Mouse (Mus musculus): ENCODE measurements around the gene Atp5c1.

The Atp5c1 gene

GRCm38 (mm10) chr2:10050878-10051277 lies 29.4 kb downstream of the Atp5c1 start:
- in situ Hi-C loops (cut with MboI, MseI): no loop called here

- in situ Hi-C loops (cut with MboI, MseI): no loop called here
Measured at GRCm38 (mm10) chr2:10049456-10049855, 30.9 kb downstream of the Atp5c1 start.

GRCm38 (mm10) chr2:10048461-10048860 lies 31.8 kb downstream of the Atp5c1 start, which contains the start of gene Taf3:
Taf3 (minus strand) TSS chr2:10048596.
- in situ Hi-C loops (cut with MboI, MseI): no loop called here

GRCm38 (mm10) chr2:10047758-10048436 lies 32.4 kb downstream of the Atp5c1 start:
- in situ Hi-C loops (cut with MboI, MseI): no loop called here

GRCm38 (mm10) chr2:10034976-10035375 lies 45.3 kb downstream of the Atp5c1 start:
- in situ Hi-C loops (cut with MboI, MseI): loop anchor here (10.0 kb wide), 1 partner anchor 140 kb away; the partner anchor contains the start of gene Gata3

- in situ Hi-C loops (cut with MboI, MseI): loop anchor here (10.0 kb wide), 1 partner anchor 139 kb away; the partner anchor contains the start of gene Gata3
Measured at GRCm38 (mm10) chr2:10033684-10034083, 46.6 kb downstream of the Atp5c1 start.

- in situ Hi-C loops (cut with MboI, MseI): loop anchor here (10.0 kb wide), 1 partner anchor 135 kb away; the partner anchor contains the start of gene Gata3
Measured at GRCm38 (mm10) chr2:10029755-10030154, 50.6 kb downstream of the Atp5c1 start.

GRCm38 (mm10) chr2:10024264-10024663 lies 56.0 kb downstream of the Atp5c1 start:
- in situ Hi-C loops (cut with MboI, MseI): loop anchor here (25.0 kb wide), 1 partner anchor 437 kb away; no protein-coding TSS in a partner anchor

- in situ Hi-C loops (cut with MboI, MseI): loop anchor here (25.0 kb wide), 1 partner anchor 434 kb away; no protein-coding TSS in a partner anchor
Measured at GRCm38 (mm10) chr2:10021296-10021695, 59.0 kb downstream of the Atp5c1 start.

- in situ Hi-C loops (cut with MboI, MseI): loop anchor here (5.0 to 25.0 kb wide), 2 partner anchors 428 to 1338 kb away; no protein-coding TSS in a partner anchor
Measured at GRCm38 (mm10) chr2:10014951-10015635, 65.2 kb downstream of the Atp5c1 start.

- in situ Hi-C loops (cut with MboI, MseI): loop anchor here (5.0 to 25.0 kb wide), 2 partner anchors 423 to 1333 kb away; no protein-coding TSS in a partner anchor
Measured at GRCm38 (mm10) chr2:10010263-10010909, 69.9 kb downstream of the Atp5c1 start.

- in situ Hi-C loops (cut with MboI, MseI): loop anchor here (5.0 to 25.0 kb wide), 3 partner anchors 115 to 1332 kb away; partner anchors contain the start of gene Gata3
Measured at GRCm38 (mm10) chr2:10009671-10010254, 70.5 kb downstream of the Atp5c1 start.

GRCm38 (mm10) chr2:10008593-10008992 lies 71.7 kb downstream of the Atp5c1 start:
- in situ Hi-C loops (cut with MboI, MseI): loop anchor here (10.0 to 25.0 kb wide), 2 partner anchors 114 to 421 kb away; partner anchors contain the start of gene Gata3
